Mouse (Mus musculus) c-Kit-positive CD71-negative TER-119-negative erythroid progenitor cells, embryonic 14.5 days (primary cell): ENCODE measurements around the gene Smco1.

Experiments
- DNase-seq: peaks from one replicate; pipeline ENCODE4 v3.0.0-alpha.2; 2013; ENCODE audit warnings: low read depth

Gene Smco1

DNA sequence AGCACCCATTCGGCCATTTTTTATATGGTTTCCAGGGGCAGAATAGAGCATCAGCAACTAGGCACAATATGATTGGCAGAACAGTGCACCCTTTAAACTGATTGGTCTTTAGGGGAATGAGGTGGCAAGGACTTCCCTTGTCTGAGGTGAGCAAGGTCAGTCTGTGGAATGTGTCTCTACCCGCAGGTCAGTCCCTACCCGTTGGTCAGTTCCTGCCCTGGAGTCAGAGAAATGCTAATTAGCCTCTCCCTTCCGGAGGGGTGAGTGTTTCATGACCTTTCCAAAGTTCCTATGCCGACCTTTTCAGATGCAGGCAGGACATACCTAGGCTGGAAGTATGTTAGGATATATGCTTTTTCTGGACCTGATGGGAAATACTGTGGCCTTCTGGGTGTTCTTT is 41.1 kb downstream of the Smco1 start:
- DNase-seq, result no peak

DNA sequence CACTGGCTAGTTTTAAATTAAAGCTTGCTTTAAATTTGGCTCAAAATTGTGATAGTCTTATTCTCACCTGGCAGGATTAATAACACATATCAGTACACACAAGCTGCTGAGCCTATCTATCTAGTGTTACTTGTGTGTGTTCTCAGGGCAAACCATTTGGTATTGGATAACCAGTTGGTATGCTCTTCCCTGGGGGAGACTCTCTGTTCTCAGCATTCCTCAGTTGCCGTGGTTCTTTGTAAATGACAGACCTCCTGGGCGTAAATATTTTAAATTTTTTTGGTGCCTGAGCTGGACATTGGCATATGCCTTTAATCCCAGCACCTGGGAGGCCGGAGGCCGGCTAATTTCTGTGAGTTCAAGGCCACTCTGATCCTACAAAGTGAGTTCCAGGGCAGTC is 41.6 kb downstream of the Smco1 start:
- no peak for DNase-seq

DNA sequence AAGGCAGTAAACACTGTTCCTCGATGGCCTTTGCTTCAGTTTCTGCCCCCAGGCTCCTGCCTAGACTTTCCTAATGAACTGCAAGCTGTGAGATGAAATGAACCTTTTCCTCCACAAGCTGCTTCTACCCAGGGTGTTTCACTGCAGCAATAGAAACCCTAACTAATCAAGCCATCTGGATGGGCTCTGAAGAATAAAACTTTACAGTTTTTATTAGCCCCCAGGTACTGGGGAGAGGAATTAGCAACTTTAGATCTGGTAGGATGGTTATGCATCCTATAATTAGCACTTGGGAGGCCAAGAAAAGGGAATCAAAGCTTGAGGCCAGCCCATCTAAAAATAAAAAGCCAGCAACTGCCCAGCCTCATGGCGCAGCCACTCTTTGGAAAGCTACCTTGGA is 45.3 kb downstream of the Smco1 start:
- DNase-seq, result no peak

DNA sequence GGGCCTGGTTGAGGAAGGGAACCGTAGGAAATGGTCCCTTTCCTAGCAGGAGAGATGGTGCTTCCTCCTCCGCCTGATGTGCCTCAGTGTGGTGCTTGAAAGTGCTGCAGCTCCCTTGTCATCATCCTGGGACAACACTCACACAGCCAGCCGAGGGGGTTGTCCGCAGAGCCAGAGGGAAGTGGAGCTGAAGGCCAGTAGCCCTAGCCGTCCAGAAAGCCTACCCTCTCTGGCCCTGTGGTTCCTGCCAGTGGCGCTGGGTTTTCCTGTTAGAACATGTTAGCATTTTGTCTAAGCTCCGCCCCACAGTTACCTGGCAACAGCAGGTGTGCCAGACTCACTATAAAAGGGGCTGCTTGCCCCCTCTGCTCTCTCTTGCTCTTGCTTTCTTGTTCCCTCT is 52.7 kb downstream of the Smco1 start:
- DNase-seq, result no peak
